Mouse (Mus musculus) spleen, postnatal 4 days (tissue): ENCODE measurements around the gene Ank2.

Experiments used
- DNase-seq, 2 experiments: peaks; one replicate each; pipeline ENCODE4 v3.0.0; 2022; ENCODE audit warnings: low spot score in 2 of 2

Gene Ank2

DNA sequence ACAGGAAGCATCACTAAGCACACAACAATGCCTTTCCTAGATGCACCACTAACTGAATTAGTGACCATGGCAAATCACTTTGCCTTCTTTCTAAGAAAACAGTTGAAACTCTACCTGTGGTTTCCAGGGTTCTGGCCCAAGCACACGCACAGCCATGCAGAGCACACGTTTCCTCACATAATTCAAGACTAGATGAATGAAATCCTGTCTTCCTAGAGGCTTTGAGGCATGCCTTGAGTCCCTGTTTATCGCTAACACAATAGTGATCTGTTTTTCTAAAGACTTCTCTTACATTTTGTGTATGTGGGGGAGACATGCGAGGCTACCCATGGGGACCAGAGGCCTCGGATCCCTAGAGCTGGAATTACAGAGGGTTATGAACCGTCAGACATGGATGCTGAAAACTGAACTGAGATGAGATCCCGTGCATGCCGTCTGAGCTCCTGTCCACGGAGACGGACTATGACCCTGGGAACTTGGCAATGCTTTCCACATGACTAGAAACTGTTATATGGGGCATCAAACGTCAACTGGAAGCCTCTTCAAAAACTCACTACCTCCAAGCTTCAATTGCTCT is 256.8 kb downstream of the Ank2 start:
- no peak for DNase-seq

DNA sequence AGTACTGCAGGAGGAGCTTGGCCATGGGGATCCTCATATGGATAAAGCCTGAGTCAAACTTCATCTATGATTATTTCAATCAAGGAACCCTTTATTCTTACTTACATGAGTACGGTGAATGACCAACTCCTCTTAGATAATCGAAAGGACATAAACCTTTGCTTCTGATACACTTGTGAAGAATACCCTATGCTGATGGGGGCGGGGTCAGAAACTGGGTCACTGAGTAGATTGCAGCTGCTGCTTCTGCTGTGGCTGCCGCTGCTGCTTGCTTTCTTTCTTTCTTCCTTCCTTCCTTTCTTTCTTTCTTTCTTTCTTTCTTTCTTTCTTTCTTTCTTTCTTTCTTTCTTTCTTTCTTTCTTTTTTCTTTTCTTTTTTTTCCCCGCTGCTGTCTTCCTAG is 263.9 kb downstream of the Ank2 start:
- DNase-seq, result no peak

DNA sequence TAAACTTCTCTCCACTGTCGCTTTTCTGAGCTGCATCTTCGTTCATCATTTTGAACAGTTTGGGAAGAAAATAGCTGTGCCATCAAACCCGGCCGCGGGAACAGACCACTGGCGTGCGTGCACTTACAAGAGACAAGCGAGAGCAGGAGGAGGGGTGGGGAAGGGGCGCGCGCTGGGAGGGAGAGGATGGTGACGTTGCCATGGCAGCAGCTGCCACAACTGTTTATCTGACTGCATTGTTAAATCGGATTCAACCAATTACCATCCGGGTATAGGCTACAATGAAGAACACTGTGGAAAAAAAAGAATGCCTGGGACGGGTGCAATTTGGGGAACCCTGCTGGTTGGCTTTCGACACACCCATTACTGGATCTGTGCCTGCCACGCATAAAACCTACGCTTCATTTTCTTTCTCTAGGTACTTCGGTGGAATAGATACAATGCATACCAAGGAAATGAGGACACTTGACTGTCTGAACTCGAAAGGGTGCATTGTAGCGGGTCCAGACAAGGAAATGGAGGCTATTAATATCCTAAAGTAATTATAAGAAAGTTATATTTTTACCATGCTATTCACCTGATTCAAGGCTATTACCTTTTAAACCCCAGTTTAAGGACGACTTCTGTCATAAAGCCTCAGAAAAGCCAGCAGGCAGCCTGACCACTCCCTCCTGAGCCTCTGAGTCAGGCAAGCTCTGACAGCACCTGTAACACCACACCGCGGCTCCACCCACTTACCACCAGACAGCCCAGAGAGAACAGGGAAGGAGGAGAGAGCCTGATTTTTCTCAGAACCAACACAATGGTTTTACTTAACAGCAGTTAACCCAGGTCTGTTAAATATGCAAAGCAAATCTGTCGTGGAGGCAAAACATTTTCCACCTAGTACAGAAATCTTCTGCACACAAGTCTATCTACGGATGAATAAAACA is 273.1 kb downstream of the Ank2 start:
- DNase-seq, result no peak

DNA sequence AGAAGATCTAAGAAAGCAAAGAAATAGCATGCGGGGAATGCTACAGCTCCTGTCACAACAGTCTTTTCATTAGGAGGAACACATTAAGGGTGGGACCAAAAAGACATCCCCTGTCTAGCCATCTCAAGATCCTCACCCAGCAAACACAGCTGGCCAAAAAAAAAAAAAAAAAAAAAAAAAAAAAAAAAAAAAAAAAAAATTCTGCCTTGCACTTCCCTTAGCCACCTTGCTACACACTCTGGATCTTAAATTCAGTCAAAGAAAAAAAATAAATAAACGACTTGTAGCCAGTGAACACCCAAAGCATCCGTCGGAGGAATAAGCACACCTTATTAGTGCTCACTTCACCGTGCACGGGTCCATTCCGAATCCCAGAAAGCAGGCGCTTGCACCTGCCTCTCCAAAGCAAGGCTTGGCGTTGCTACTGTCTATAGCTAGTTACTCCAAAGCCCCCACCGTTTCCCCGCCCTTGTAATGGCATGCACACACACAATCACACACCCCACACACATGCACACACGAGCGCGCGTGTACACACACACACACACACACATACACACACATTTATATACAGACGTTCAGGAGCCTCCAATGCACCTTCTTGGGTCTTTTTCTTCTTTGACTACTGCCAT is 273.9 kb downstream of the Ank2 start:
- DNase-seq, result no peak

DNA sequence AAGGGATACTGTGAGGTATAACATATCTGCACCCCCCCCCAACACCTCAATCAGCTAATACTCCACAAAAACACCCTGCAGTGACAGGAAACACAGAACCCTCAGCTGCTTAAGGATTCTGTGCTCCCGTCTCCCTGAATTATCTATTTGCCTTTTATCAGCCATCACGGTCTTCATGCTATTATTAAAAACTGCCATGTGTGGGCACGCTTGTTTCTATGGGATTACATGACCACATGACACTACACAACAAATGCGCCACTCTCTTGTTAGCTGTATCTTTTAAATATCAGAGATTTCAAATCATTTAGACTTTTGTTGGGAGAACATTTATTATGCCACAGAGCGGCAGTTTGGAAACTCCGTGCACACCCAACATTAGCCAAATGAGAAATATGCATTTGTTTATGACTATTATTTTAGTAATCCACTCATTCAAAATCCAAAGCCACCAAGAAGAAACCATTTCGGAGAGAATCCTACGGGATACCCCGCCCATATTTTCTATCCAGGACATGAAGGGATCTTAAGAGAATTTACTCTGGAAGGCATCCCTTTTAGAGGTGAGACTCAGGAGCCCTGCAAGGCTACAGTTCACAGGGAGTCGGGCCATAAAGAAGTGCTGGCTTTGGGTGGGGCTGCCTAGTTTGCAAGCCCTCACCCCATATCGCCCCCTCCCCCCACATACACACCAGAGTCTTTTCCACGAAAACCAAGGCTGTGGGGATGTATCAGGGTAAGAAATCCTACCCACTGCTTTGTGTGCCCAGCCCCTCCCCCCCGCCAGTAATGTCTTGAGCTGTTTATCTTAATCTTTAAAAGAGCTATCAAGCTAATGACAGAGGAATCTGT is 274.6 kb downstream of the Ank2 start:
- no peak for DNase-seq

DNA sequence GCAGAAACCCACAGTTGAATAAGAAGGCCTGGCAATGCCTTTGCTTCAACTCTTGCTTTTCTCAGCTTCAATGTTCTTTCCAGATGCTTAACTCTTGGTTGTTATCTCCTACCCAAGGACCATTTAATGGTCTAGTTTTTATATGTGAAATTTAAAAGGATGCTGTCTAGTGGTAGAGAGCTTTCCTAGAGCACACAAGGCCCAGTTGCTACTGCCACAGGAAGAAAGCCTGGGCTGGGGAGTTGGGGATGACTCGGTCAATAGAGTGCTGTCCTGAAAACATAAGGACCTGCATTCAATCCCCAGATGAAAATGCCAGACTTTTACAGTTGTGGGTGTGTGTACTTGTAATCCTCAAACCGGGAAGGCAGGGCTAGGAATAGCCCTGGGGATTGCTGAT is 277.1 kb downstream of the Ank2 start:
- no peak for DNase-seq

DNA sequence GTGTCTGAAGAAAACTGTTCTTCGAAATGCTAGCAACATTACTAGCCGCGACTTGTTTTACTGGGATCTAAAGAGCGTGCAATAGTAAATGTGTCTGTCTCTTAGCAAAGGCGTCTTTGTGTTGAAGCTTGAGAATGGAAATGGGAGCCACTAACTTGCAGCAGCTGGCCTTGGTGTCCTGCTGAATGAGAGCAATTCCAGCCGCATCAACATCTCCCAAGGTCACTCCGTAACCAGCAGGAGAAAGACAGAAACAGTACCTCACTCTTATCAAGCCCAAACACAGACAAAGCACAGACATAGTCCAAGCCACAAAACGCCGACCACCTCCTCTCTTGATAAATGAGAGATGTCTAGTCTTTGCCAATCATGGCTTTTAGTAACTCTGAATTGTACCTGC is 278.3 kb downstream of the Ank2 start:
- DNase-seq, result no peak

DNA sequence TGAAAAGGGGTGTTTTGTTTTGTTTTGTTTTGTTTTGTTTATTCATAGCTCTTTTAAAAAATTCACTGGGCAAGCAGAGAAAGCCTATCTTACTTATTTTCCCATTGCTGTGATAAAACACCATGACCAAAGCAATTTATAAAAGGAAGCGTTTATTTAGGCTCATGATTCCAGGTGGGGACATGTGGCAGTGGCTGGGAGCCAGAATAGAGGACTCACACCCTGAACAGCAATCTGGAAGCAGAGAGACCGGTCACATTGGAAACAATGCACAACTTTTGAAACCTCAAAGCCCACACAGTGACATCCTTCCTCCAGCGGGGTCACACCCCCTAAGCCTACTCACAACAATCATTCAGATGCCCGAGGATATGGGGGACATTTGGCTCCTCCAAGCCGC is 285.6 kb downstream of the Ank2 start:
- DNase-seq, result no peak

DNA sequence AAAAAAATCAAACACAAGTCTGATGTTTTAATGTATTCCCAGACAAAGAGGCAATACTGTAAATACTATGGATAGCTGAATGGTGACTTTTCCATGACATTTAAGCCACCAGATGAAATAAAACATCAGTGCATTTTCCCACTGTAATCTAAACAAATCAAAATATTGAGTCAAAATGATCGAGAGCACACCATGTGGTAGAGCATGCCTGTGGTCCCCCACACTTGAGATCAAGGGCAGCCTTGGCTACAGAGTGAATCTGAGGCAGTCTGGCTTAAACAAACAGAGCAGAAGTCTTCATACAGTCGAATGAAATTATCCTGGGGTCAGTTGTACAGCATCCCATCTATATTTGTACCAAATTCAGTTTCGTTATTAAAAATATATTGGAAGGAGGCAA is 288.0 kb downstream of the Ank2 start:
- DNase-seq, result no peak

DNA sequence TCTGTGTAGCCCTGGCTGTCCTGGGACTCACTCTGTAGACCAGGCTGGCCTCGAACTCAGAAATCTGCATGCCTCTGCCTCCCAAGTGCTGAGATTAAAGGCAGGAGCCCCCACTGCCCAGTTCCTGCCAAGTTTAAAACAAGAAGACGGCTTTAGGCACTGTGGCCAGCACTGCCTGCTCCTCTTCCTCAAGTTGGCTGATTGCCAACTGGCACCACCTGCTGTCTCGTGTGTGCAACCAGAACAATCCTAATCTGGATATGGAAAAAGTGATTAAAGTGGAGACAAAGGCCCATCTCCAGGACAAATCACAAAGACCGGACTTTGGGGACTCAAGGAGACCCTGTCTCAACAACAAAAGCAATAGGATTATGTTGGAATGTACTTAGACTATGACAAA is 288.6 kb downstream of the Ank2 start:
- DNase-seq, result no peak

DNA sequence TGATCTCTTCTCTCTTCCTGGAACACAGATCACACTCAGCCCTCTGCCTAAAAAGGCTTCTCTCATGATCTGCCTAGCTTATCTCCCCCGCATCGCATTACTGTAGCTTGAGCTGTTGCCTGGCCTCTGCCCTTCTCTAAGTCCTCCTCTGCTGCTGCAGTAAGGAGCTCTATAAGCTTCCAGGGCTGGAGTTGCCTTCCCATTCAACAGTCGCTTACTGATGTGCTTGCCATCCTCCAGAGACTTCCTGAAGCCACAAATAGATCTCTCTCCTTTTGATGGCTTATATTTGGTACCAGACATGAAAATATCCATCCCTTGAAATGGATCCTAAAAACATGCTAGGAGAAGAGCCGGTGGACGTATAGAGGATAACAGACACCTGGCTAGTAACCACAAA is 290.3 kb downstream of the Ank2 start:
- DNase-seq, result no peak

DNA sequence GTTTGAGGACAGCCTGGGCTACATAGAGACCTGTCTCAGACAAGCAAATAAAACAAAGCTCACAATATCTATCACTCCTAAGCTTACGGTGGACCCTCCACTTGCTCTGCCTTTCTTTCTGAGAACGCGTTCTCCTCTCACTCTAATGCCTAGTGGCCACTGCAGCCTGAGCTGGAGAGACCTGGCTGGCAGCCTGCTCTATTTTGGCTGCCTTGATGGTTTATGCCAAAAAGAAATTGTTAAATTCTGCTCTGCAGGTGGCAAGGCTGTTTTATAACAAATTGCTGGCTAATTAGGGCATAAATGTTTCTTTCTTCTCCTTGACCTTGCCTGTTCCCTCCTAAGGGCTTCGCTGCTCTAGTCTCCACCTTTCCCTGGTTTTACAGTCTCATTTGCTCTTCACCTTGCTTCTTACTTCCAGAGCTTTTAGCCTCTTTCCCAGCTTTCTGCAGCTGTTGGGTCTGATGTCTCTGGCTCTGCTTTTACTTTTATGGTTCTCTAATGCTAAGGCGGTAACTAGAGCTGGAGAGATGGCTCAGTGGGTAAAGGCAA is 293.2 kb downstream of the Ank2 start:
- DNase-seq, result no peak

DNA sequence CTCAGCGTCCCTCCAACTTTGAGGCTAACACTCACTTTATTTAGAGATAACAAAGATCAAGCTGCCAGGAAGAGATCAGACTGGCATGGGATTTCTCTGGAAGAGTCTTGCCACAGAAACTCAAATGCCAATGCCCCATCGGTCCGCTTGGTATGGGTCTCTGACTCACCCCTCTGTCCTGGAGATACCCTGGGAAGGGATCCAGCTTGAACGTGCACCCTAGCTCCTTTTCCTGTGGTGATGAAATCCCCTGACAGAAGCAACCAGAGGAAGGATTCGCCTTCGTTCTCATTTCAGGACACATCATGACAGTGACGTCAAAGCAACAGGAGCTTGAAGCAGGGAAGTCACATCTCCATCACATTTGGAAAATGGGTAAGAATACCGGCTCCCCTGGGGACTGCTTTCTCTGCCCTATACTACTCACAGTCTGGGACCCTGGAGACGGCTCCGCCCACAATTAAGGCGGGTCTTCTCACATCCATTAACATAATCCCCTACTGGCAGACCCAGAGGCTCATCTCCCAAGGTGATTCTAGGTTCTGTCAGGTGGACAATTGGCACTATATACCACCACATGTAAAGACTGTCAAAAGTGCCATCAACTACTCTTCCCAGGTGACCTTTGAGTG is 296.6 kb downstream of the Ank2 start:
- DNase-seq, result no peak

DNA sequence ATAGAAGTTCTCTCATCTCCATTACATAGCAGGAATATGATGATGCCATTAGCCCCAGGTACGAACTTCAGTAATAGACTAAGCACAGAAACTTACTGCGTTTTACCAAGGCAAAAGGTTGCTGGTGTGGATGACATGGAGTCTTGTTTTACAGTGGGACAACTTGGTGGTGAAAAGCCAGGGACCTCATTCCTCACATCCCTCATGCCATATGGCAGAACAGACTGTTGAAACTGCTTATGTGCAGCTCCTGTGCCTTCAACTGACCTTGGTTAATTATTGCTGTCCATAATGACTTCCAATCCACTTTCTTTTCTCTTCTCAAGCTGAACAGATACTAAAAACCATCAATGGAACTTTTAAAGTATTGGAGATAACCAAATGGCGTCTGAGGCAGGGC is 298.4 kb downstream of the Ank2 start:
- DNase-seq, result no peak

DNA sequence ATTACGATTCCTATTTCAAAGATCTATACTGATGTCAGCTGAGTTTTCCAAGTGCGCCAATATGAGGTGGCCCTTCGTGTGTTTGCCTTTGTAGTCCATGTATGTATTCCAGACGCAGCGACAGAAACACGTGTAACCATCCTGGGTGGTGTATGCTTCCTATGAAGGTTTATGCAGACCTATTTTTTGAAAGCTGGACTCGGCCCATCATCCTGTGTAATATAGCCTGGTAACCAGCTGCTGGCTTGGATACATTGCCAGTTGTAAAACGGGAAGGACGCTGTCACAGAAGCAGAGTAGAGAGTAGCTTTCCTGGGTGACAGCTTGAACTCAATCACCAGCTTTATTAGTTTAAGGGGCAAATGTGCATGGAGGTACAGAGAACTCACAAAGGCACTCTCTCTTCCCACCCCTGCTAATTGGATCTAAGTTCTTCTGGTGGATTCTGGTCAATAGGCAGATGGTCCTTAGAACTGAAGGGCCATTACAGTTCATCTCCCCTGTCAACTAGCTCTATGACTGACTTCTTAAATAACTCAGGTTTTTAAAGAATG is 300.0 kb downstream of the Ank2 start:
- DNase-seq, result no peak

DNA sequence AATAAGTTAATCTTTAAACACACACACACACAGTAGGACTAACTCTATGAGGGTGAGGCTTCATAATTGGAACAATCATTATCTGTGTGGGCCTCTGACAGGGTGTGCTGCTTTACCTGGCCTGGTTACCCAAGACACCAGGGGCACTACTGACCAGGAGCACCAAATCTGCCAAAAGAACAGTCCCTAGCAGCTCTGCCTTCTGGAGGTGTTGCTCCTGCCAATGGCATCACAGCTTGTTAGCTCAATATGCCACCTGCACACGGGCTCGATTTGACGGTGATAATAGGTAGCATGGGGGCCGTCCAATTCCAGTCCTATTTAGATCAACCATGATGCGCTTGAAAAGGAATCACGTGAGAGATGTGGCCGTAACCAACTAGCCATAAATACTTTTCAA is 300.5 kb downstream of the Ank2 start:
- DNase-seq, result no peak

DNA sequence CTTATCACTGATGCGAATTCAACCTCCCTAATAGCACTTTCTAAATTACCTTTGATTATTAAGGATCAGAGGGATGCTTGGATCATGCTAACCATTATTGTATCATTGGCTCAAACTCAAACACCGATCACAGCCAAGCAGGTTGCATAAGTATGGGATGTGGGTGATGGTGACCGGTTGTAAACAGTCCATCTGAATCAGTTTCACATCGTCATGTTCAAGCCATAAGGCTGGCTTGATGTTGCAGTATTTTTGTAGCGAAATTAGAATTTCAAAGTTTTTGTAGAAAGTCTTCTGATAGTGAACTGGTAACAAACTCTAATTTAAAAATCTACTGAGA is 310.4 kb downstream of the Ank2 start:
- no peak for DNase-seq

DNA sequence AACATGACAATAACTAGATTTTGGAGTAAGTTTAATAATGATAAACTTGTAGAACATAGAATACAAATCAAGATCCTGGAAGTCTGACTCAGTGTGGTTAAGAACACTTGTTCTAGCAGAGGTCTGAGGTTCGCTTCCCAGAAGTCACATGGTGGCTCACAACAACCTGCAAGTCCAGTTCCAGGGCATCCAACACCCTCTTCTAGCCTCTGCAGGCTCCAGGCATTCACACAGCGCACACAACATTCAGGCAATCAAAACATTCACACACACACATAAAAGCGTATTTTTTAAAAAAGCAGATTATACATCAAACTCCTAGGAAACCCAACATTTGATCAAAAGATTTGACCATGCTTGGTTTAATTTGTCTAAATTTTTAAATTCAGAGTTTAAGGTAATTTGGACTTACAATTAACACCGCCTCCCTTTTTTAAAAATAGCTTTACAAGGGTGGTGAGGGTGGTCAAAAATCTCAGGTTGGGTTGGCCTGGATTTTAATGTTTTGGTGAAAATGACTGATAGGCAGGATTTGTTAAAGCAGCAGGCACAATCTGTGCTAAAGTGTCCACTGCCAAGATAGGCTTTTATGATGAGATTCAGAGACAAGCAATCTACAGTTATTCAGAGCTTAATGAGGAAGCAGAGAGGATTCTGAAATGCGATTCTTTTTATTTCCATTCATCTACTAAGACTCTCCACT is 310.9 kb downstream of the Ank2 start:
- DNase-seq, result no peak

DNA sequence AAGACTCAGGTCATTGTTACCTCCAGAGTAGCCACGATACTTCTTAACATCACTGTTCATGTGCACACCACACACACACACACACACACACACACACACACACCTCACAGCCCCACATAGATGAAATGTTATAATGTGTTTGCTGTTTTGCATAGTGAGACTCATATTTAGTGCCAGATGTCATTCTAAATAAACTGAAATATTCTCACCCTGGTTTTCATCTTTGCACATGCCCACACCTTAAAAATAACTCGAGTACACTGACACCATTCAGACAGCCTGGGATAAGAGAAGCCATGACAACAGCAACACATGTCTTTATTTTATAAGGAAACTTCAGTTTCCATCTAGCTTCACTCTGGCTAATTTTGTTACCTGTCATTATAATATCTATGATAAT is 312.1 kb downstream of the Ank2 start:
- DNase-seq, result no peak

DNA sequence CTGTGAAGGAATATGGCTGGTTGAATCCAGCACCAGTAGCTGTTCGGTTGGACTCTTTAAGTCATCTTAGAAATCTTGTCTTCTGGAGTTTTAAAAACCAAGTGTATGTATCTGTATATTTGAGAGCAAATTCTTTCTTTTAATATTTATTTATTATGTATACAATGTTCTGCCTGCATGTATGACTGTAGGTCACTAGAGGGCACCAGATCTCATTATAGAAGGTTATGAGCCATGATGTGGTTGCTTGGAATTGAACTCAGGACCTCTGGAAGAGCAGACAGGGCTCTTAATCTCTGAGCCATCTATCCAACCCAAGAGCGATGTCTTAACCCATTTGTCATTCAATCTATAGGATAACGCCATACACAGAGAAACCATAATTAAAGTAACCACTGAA is 312.9 kb downstream of the Ank2 start:
- DNase-seq, result no peak
